Mouse (Mus musculus) heart, adult 9 months (tissue): ENCODE measurements at regions not wholly inside any gene's neighbourhood (a gene's known extent, or its start where the extent isn't known, plus 50 kb on each side); places are given as distances from the start of the nearest gene placed in this dataset.

ENCODE experiments used
- DNase-seq, 2 experiments: peaks; one replicate each; pipeline ENCODE4 v3.0.0; 2022; ENCODE audit warnings: low spot score in 2 of 2

GRCm38 (mm10) chr6:98467563-98467962 lies 125.0 kb upstream of the Gm765 start:
- DNase-seq, result no peak

- DNase-seq, result no peak
Observed at GRCm38 (mm10) chr6:98452277-98452676, 109.7 kb upstream of the Gm765 start.

- DNase-seq, result no peak
Observed at GRCm38 (mm10) chr6:98435676-98436075, 93.1 kb upstream of the Gm765 start.

GRCm38 (mm10) chr6:98433286-98433685 lies 90.7 kb upstream of the Gm765 start:
- no peak for DNase-seq

- DNase-seq, result no peak
Observed at GRCm38 (mm10) chr6:98429120-98429519, 86.6 kb upstream of the Gm765 start.

- no peak for DNase-seq
Observed at GRCm38 (mm10) chr6:98402605-98403004, 60.1 kb upstream of the Gm765 start.

GRCm38 (mm10) chr6:98394589-98394988 lies 52.0 kb upstream of the Gm765 start:
- DNase-seq, result no peak
